Mouse (Mus musculus) kidney, adult 9 months (tissue): ENCODE results near the gene Slc19a2.

ENCODE experiments used
- DNase-seq: peaks from one replicate; pipeline ENCODE4 v3.0.0; 2022

The Slc19a2 gene

DNA sequence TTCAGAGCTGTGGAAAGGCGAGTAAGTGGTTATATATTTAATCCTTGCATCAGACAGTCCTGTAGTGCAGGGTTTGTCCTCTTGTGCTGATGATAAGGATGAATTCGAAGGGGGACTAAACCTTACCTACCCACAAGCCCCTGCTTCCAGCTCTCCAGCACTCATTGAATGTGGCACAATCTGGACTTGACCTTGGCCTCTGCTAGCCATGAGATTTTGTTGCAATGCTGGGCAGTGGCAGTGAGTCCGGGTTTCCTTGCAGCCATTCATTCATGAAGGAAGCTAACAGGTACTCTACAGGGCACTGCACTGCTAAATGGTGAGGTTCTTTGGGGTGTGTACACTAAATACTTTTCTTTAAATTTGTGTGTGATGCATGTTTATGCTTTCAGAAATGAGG lies 6.0 kb downstream of the Slc19a2 start:
- DNase-seq, result no peak

DNA sequence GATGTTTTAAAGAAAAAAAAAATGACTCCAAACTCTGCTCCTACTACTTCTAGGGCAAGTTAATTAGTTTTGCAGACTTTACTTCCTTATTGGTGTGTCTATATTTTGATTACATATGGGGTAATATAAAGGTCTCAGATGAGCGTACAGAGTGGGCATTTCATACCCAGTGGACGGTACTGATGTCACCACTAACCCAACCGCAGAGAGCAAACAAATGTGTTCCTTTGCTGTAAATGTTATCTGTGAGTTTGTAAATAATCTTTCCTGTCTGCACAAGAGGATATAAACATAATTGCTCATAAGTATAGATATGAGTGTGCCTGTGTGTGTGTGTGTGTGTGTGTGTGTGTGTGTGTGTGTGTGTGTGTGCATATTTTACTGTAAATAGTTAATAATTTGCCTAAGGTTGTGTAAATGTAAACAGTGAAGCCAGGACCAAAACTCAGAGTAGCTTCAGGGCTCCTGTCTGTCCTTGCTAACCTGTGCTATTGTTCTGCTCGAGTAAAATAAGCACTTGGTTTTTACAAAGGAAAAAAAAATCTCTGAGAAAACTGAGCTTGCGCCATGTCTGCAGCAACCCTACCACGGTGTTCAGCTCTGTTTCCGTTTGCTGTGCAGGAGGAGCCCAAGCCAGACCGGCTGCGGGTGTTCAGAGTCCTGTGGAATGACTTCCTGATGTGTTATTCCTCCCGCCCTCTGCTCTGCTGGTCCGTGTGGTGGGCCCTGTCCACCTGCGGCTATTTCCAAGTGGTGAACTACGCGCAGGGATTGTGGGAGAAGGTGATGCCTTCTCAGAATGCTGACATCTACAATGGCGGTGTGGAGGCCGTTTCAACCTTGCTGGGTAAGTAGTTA lies 11.6 kb downstream of the Slc19a2 start:
- no peak for DNase-seq

DNA sequence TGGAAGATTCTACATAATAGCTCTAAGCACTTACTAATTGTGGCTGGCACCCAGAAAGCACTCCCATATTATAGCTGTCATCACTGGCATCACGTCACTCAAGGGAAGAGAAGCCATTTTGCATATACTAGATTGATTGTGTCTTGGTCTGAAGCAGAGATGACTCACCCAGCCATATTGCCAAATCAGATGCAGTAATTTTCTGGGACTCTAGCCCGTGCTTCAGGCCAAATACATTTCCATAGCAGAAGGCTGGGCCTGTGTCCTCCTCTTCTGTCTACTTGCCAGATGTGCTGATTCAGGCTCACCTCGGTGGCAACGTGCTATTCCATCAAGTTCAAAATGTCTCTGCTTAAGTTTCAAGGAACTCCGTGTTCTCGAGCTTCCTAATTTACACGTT lies 12.7 kb downstream of the Slc19a2 start:
- no peak for DNase-seq

DNA sequence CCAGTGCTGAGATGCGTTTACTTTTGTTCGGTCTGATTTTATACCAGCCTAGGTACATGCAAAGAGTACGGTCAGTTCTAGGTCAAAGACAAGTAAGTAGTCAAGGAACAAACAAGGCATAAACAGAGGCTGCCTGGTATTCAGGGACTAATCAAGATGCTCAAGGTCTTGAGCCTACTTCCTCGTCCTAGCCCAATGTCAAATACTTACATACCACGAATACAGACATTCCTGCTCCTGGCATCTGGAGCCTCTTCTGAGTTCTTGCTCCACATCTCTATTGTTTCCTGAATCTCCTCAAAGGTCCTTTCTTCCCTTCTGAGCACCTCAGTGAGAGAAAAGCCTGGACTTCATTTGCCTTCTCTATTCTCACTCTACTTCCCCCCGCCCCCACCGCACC lies 22.1 kb downstream of the Slc19a2 start:
- DNase-seq, result no peak

DNA sequence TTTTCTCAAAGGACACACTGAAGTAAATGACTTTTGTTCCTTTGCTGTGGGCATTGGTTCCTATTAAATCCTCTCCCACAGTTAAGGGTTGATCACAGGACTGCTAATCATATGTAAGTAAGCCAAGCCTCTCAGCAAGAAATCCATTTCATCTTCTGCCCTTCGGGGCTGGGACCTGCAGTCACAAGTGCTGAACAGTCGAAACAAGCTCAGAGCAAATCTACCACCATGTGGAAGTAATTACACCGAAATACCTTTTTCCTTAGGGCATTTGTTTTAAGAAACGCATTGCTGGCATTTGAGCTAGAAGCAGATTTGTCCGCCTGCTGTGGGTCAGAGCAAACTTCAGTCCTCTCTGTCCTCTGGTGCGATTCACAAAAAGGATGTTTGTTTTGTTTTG lies 24.8 kb downstream of the Slc19a2 start:
- no peak for DNase-seq

DNA sequence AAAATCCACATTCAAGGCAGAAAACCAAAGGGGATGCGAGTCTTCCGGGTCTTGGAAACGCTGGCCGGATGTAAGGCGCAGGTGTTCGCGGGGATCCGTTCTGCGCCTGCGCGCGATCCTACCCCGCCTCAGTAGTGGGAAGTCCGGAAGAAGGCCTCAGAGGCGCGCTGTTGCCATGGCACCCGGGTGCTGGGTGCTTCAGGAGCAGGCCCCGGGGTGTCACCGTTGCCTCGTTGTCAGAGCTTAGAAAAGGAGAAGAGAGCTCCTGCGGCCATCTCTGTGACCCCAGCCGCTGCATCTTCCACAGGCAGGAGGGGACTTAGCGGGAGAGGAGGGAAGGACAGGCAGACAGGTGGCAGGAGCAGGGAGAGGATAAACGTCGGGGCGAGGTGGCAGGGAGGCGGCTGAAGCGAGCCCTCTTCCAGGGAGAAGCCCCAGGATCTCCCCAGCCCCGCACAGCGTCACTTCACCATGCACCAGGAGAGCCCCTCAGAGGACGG lies 26.7 kb downstream of the Slc19a2 start, which contains the start of gene Ccdc181:
Gene Ccdc181 (plus strand): TSS at position 131 of the 500 bp plus-strand sequence.
- peak; percentile 96 for DNase-seq

DNA sequence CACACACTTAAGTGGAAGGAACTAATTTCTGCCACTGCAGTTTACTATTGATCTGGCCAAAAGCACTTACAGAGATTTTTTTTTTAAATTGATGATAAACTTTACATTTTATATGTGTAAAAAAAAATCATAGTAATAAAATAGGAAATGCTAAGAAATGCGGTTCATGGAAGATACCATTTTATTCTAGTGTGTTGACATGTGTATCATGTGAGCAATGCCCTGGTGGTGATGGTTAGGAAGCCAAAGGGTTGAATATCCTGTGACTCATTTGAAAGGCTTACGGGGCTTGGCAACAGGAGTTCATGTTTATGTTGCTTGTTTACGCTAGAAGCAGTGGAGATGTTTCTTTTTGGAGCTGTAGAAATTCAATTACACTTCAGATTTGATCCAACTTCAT lies 27.7 kb downstream of the Slc19a2 start:
- no peak for DNase-seq

DNA sequence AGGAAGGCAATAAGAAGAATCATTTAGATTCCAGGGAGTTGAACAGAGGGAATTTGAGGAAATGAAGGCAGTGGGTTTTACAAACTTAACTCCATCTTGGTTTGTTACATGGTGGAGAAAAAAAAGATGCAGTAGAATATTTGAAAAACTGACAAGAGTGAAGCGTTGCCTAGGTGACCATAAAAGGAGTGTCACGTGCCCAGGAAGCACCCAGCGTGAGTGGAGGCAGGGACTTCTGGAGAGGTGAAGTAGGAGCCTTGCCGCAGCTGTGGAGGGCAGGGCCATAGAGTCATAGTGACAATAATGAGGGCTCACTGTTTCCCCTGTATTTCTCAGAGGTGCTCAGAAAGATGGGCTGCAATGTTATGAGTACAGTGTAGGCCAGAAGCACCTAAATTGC lies 30.5 kb downstream of the Slc19a2 start:
- no peak for DNase-seq

DNA sequence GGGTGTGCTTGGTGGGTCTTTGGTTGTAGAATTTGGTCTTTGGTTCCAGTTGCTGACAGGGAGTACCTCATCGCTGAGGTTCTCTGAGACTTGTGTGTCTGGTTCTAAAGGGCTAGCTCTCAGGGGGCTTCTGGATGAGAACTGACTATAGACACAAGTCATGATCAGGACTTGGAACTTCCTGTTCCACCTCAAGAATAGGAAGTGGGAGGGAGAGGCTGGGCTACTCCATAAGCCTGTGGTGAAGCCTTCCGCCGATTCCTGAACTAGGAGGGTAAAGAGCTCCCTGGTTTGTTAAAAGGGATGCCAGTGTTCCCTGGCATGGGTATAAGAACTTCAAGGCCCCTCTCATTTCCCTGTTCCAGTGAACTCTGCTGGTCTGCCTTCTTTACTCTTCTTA lies 35.2 kb downstream of the Slc19a2 start:
- DNase-seq, result no peak

DNA sequence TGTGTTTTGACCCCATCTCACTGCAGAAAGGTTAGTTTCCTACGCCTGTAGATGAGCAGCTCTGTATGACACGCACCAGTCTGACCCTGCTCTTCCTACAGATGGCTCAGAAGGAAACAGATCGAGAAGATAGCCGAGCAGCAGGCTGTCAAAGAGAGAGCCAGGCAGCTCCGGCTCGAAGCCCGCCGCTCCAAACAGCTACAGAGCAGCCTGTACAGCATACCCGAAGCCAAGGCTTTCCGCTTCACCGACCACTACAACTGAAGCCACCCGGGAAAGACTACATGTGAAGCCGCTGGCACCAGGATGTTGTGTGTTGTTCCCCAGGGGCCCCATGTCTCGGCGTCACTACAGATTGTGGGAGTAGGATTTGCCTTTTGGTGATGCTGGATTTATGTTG lies 38.6 kb downstream of the Slc19a2 start:
- DNase-seq, result no peak

DNA sequence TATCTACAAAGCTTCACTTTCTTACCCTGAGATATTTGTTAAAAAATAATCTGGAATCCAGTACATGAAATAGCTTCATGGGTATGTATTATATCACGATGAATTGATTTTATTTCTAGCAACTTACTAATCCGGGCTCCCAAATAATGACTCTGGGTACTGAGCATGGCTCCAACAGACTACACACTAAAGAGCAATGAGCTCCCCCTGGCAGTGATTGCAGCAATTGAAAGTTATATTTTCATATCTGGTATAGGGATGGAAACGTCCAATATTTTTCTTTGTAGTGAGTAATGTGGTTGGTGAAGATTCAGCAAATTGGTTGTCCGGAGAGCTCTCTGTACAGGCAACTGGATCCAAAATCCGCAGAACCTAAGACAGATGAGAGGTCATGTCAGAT lies 43.2 kb downstream of the Slc19a2 start:
- DNase-seq, result no peak

DNA sequence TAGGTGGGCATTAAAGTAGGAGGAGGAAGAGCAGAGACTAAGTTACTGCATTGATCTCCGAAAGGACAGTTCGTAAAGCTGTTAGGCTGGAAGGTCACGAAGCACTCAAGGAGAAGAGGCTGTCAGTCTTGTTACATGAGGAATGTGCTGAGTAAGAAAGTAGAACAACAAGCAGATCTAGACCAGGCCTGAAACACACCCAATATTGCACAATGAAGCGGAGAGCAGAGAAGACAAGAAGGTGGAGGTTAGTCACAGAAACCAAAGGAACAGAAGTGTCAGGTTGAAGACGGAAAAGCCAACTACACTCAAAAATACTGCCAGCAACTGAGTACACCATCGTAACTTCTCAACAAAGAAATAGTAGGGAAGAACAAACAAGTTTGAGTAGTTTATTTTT lies 45.2 kb downstream of the Slc19a2 start:
- no peak for DNase-seq

DNA sequence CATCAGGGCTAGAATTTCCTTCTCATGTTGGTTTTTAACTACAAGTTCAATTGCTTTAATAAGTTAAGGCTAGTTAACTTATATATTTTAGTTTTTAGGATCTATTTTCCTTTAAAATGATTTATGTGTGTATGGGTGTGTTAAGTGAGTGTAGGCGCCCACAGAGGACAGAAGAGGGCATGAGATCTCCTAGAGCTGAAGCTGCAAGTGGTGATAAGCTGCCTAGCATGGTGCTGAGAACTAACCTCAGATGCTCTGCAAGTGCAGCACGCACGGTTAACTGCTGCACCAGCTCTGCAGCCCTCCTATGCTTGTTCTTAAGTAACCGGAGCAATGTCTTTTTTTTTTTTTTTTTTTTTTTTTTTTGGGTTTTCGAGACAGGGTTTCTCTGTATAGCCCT lies 47.6 kb downstream of the Slc19a2 start:
- DNase-seq, result no peak

DNA sequence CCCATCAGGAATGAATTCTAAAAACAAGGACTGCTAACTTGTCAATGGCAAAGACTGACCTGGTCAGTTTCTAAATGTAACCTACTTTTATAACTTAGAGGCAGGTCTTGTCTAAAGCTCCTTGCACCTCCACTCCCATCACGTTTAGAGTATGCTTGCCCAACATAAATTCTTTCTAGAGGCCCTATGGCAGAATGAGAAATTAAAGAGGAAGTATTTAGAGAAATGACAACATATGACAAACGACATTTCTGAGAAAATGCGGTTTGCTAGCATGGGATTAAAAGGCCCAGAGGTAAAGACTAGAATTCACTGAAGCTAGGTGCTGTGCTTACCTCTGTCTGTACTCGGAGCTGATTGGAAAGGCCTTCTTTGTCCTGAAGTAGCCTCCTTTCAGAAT lies 53.1 kb downstream of the Slc19a2 start:
- no peak for DNase-seq

DNA sequence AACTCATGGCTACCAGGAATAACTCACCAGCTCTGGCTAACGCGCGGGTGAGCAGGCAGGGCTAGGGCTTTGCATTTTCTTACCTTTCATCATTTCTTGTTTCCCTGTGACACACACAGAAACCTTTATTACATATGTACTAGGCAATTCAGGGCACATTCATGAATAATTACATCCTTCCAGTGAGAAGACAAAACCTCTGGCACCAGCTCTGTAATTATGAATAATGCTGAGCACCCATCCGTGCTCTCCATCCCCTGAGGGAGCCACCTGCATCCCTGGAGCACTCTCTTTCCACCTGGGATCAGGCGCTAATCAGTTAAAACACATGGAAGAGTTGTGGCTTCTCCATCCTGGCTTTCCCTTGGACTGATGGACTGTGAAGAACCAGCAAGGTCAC lies 55.0 kb downstream of the Slc19a2 start, which contains the start of gene Nme7:
Gene Nme7 (plus strand): TSS at position 301 of the 400 bp plus-strand sequence.
- DNase-seq, result no peak

DNA sequence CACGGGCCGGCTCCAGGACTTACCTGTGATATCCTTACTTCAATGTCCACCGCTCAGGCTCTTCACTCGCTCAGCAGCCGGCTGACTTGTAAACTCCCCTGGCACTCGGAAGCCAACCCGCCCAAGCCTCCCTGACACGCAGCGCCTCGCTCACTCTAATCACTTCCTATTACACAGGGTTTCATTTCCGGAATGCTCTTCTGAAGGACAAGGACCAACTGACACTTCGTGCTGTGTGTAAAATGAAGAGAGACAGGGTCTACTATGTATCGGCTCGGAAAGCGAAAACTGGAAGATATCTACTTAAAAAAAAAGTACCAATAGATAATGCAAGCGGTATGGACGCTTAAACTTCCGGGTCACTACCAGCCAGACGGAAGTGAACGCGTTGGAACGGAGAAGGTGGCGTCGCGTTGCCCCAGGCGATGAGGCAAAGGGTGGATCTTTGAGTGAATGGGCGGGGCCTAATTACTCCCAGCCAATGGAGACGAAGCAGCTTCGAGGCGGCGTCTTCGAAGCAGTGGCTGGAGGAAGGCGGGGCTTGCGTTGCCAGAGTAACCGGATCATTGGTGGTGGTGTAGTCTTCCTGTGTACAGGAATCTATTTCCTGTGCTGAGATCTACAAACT lies 58.4 kb downstream of the Slc19a2 start, which contains the start of gene Blzf1:
Gene Blzf1 (minus strand): TSS at position 366 of the 628 bp plus-strand sequence.
- DNase-seq, result peak; percentile 99

DNA sequence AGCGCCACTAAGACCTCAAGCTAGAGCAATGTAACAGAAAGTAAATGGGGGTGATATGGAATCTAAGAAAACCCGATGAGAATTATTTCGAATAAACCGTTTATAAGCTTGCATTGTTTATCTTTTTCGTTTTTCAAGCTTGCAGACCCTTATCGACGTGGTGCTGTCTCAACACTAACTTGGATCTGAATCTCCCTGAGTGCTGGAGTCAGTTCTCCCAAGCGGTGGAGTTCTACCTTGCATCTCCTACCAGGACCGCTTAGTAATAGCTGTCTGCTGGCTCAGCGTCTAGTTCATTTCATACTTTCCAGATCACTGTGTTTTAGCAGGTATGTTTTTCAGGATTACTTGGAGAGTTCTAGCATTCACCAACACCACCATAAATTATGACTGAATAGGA lies 59.1 kb downstream of the Slc19a2 start:
- no peak for DNase-seq

DNA sequence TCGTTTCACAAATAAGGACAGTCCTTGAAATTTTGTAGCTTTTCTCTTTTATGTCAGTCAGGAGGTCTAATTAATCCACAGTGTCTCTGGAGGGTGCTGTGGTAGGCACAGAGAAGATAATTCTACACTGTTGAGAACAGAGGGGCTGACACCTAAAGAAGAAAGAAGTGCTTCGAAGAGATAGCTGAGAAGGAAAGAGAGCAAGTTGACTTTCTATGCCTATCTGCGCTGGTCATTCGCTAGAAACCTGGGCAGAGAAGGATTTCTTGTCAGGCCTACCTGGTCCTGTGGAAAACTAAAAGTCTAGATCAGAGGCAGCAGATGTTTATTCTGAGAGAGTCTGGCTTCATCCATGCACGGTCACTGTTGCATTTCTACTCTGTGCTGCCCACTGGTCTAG lies 65.2 kb downstream of the Slc19a2 start:
- DNase-seq, result no peak
